Mouse (Mus musculus) gastrocnemius, adult 18-20 months (tissue): ENCODE data around the gene Gm10563. TPM values are rescaled to one million over a fixed set of nuclear protein-coding genes. Genes with fewer than 3 reads are reported as not detected.

ENCODE experiments used
- DNase-seq: peaks from one replicate; pipeline ENCODE4 v3.0.0; 2021; ENCODE audit warnings: low spot score
- total RNA-seq, 2 experiments: library from RNA; stranded (reverse); gene quantifications; 2 replicates each; pipeline ENCODE4 v1.2.3; 2021

Gene Gm10563
- total RNA-seq, 2 experiments from 2014 or later, result not detected

DNA sequence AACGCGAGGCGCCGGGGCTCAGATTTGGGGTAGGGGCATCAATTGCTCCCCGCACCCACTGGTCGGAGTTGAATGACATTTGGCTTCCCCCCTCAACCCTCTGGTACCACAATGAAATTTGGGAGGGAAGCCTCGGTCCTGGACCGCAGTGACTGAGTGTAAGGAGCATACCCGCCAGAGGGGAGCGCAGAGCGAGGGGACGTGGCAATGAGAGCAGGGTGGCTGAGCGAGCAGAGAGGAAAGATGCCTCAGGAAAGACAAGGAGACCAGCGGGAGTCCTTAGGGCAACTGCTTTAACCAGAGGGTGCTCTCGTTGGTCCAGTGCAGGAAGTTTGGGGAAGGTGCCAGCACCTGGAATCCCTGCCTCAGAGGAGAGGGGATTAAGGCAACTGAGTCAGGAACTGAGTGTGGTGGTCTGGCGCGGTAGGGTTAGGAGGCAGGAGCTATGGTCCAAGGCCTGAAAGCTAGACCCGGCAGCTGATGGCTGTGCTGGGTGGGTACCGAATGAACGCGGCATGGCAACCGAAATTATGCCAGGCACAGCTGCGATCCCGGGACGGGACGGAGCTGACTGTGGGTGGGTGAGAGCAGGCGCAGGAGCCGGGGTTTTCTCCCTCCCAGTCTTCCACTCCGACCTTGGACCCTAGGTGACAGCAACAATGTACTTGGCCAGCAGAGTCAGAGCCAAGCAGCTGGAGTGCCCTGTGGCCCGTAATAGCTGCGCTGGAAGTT lies 8.4 kb upstream of the Gm10563 start:
- no peak for DNase-seq

DNA sequence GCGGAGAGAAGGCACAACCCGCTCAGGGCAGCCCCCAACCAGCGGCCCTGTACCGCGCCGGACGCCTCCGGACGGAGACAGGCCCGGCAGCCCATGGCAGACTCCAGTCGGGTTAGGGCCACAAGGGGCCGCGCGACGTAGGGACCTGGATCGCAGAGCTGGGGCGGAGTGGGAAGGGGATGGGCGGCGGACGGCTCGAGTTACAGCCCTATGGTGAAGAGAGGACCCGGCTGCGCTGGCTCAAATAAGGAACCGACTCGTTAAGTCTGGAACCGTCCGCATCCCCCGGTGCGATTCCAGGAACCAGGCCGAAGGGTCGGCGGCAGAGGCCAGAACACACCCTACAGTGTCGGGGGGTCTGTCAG lies 7.9 kb upstream of the Gm10563 start, which contains the start of gene Mmp23:
Mmp23 (minus strand) TSS at position 299 of the 365 bp plus-strand sequence.
- peak; percentile 36 for DNase-seq

DNA sequence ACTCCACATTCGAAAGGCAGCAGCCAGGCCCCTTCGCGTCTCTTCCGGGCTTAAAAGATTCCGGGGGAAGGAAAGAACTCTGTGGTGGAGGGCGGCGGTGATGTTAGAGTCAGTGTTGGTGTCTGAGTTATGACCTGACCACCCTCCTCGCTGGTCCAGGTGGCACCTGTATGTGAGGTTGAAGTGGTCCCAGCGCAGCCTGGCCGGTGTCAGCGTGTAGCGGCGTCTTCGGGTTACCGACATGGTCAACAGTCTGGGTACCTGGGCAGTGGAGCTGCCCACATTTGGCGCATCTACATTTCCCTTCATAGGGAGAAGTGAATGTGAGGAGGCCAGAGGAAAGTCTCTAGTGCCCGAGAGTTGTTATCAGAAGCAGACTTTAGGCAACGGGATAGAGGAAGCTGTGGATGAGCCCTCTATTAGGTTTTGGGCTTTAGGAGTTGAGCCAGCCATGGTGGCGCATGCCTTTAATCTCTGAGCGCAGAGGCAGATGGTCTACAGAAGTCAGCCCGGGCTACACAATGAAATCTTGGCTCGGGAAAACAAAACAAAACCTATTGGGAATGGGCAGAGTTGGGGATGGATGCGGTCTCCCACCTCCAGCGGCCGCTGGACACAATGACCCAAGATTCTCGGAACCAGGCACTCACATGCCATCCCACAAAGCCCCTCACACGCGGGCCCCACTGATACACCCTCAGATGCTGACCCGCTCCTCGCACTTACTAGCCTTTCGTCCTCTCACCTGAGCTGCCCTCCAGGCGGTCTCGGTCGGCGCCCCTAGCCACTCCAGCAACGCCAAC lies 7.3 kb upstream of the Gm10563 start:
- no peak for DNase-seq

DNA sequence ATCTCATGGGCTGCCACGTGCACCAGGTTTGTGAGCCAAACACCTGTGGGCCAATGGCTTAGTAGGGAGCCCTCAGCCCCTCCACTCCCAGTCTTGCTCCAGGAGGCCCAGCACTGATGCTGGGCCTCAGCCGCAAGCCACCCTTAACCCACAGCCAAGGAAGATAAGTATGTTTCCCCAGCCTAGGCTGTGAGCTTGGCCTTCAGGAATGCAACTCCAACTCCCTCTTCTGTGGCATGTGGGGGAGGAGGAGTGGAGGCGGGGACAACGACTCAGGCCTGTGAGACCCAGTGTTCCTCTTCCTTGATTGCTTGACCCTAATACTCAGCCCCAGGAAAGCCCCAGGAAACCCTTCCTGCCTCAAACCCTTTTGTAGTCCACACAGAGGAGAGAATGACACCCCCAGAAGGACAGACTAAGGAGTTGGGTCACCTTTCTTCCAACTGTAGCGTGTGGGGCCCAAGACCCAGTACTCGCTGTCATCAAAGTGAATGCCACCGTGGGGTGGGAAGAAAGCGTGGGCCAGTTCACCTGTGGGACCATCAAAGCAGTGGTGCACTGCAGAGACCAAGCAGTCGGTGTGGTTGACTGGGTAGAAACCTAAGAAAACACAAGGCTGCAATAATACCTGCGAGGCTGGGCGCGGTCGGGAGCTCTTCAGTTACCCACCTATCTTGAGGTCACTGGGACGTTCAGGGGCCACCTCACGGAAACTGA lies 6.5 kb upstream of the Gm10563 start:
- DNase-seq, result no peak

DNA sequence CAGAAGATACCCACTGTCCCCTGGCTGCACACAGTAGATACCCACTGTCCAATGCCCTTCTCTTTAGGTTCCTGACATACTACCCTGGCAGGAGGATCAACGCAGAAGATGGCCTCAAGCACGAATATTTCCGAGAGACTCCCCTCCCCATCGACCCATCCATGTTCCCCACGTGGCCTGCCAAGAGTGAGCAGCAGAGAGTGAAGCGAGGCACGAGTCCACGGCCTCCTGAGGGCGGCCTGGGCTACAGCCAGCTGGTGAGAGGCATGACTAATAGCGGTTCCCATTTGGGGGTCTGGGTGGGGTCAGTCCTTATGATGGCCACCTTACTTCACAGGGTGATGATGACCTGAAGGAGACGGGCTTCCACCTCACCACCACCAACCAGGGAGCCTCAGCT lies 4.1 kb upstream of the Gm10563 start:
- no peak for DNase-seq

DNA sequence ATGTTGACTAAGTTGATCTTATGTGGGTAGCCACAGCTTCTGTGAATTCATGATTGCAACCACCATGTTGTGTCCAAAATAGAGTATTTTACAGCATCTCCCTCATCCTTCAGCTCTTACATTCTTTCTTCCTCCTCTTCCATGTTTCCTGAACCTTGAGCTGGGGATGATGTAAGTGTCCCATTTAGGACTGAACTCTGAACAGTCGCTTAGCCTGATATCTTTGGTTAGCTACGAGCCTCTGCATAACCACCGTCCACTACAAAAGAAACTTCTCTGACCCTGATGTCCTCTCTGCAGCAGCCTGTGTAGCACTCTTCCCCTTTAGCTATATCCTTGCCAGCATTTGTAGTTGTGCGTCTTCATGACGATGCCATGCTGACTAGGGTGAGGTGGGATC lies 513 bp upstream of the Gm10563 start:
- DNase-seq, result no peak

DNA sequence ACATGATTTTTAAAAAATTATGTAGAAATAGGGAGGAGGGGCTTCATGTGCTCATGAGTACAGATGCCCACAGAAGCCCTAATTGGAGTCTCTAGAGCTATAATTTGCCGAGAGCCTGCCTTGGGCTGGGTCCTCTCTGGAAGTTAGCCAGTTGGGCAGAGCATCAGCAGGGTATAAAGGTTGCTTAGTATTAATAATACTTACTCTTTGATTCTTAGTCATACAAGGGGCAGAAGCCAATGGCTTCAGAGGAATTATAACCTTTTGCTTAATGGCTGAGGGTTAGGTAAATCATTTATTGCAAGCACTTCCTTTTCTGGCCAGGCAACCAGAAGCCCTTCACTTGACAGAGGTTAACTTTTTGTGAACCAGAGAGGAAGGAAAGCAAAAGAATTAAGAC lies 1.7 kb downstream of the Gm10563 start:
- no peak for DNase-seq

DNA sequence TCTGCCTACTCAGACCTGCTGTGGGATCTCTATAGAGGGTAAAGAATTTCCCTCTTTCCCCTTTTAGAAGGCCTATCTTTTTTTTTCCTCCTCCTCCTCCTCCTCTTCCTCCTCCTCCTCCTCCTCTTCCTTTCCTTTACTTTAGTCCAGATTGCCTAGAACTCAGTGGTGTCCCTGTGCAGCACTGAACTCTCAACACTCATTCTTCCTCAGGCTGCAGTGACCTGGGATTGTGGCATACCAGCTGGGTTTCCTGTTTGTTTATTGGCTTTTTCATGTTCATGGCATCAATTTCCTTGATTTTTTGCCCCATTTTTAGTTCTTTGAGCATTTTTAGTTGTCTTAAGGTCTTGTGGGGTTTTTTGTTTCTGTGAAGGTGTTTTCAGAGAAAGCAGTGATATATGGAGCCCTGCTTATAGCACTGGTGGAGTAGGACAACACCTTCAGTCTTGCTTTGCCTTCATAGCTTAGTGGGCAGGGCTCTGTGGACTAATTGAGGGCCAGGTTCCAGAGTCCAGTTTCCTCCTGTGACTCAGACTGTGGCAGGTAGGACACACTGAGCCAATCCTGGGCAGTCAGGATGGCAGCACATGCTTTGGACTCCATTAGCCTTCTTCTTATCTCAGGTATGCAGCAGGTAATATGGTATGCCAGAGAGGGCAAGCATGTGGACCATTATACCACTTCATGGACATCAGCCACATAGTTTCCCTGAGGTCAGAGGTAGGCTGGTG lies 9.3 kb downstream of the Gm10563 start:
- DNase-seq, result no peak

DNA sequence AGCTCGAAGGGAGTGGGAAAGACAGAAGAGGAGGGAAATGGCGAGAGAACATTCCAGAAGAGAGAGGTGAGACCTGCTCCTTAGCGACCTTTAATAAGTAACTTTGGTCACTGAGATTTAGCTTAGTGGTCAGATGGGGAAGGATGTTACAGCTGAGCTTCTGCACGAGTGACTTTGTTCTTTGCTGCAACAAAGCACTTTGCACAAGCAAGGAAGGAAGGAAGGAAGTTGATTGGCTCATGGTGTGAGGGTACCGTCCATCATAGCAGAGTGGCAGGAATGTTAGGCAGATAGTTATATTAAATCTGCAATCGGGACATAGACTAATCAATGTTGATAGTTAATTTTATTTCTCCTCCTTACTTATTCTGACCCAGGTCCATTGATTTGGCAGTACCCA lies 14.9 kb downstream of the Gm10563 start:
- DNase-seq, result no peak

DNA sequence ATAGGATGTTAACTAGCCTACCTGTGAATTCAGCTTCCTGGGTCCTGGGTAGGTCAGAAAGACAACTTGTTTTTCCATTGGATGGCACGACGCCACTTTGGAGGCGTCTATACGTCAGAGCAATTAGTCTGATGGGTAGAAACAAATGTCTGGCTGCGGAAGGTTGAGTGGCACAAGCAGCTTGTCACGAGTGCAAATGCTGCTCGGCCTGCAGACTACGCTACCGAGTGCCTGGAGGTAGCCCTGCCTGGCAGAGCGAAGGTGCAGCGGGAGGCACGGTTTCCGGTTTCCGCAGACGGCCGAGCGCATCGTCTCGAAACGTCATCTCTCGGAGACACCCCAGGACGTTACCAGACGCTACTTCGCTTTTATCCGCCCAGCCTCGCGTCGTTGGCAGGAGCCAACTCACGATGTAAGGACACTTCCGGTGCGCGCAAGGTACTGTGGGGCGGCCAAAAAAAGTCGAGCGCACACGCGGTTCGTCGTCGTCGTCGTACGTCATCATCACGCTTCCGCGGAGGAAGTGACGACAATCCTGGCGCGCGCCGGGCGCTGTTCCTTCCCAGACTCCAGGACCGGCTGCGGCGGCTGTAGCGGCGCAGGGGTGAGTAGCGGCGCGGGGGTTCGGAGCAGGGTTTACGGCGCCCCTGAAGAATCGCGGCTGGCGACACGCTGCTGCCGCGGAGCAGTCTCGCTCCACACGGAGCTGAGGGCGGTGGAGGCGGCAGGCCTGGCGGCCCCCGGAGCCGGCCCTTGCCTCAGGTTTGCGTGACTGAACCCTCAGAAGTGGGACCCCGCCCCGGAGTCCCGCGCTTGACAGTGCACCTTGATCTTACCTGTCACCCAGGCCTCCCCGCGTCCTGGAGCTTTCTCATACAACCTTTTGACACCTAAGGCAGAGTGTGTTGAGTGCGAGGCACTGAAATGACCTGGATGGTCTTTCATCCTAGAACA lies 20.6 kb downstream of the Gm10563 start, which contains the start of gene Cdk11b:
Cdk11b (plus strand) TSS at position 517 of the 954 bp plus-strand sequence.
- peak; percentile 97 for DNase-seq

DNA sequence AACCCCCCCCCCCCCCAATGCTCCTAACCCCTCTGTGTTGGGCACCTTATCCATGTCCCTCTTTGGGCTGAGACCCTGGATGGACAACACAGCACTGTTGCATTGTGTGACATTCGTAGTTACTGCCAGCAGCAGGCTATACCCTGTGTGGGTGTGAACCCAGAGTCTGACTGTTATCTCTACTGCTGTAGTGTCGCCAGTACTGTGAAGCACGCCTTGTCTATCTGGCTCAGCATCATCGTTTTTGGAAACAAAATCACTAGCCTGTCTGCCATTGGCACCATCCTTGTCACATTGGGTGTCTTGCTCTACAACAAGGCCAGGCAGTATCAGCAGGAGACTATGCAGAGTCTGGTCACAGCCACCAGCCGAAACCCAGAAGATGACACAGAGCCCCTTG lies 26.9 kb downstream of the Gm10563 start:
- DNase-seq, result no peak

DNA sequence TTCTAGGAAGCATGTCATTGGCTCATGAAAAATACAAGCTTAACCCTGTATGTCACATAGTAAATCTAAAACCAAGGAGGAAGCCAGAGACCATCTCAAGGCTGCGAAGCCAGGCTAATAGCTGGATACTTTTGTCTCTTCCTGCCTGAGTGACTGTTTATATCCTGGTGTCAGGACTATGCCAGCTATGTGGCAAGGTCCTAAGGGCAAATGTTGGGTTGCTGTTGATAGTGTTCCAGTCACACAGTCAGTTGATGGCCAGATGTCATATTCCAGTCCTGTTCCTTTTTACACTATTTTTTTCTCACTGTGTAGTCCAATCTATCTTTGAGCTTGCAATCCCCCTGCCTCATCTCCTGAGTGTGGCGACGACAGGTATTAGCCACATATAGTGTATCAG lies 31.9 kb downstream of the Gm10563 start:
- DNase-seq, result no peak

DNA sequence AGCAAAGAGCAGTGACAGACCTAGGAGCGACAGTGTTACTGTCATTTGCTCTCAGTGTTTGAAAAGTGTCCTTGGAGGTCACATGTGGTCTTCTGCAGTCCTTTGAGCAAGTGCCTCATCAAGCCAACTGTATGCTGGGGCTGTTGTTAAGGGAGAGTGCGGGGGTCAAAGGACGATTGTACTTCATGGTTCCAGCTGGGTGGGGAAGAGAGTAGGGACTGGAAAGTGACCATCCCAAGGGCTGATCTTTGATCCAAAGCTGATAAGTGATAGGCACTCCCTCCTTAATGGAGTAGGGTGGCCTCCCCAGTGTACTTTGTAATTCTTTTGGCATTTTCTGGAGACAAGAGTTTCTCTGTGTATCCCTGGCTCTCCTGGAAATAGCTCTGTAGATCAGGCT lies 33.3 kb downstream of the Gm10563 start:
- no peak for DNase-seq

DNA sequence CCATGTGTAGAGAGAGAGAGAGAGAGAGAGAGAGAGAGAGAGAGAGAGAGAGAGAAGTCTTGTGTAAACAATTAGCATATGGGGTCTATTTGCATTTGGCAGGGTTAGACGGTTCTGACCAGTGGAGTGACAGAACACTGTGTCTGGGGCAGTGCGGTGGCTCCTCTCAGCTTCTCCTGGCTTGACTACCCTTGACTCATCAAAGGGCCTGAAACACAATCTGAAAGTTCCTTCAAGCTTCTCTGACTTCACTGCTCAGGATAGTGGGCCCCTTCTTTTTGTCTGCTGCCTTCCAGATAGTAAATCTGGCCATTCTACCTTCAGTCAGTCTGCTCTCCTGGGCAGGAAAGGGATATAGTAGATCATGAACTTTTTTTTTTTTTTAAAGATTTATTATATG lies 38.4 kb downstream of the Gm10563 start:
- no peak for DNase-seq

DNA sequence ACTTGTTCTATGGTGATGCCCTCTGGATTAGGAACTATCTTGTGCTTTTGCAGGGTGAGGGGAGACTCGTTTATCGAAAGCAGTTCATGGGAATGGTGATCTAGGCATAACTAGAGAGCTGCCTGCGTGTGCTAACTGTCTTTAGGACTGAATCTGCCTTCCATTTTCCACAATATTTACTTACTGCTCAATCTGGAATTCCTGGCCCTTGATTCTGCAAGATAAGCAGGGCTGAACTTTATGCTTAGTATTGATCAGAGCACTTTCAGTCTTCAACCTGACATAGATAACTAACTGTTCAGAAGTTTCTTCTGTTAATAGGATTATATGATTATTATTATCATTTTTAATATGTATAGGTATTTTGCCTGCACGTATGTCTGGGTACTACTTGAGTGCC lies 40.1 kb downstream of the Gm10563 start:
- no peak for DNase-seq

DNA sequence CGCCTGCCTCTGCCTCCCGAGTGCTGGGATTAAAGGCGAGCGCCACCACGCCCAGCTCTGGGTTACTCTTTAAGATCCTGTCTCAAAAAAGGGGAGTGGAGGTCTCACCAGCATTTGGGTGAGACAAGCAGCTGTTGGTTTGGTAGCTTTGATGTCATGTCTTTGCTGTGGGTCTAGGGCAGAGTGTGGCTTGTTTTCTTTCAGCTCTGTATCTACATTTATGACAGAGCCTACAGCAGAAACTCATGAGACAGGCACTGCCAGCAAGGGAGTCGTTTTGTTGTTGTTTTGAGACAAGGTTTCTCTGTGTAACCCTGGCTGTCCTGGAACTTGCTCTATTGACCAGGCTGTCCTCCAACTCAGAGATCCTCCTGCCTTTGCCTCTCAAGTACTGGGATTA lies 41.4 kb downstream of the Gm10563 start:
- DNase-seq, result no peak

DNA sequence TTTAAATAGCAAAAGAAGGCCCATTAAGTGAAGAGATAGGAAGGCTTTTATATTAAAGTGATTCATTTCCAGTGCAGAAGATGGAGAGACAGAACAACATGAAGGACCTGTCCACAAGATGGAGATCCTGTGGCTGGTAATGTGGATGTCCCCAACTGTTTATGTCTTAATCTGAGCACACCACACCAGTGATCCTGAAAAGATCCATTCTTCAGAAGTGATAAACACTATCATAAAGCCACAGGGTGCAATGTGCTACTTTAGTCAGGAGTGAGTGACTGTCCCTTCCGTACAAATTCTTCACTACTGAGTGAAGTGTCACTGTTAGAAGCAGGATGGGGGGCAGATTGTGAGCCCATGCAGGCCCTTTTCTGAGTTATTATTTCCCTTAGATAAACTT lies 42.5 kb downstream of the Gm10563 start:
- no peak for DNase-seq

DNA sequence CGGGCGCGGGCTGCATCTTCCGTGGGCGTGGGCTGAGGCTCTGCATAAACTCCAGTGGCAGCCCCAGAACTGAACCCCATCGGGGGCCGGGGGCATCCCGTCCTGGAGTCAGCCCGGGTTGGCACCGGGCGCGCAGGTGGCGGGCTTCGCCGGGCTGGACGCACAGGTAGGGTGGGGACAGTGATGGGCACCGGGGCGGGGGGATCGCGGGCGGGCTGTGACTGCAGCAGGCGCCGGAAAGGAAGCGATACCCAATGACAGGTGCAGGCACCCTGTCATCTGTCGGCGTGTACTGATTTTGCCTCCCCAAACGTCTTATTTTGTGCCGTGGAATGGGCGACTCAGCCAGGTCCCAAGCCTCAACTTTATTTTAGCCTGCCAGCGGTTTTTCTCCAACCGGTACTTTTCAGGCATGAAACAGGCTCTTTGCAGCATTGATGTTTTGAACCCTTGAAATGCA lies 43.2 kb downstream of the Gm10563 start:
- no peak for DNase-seq

DNA sequence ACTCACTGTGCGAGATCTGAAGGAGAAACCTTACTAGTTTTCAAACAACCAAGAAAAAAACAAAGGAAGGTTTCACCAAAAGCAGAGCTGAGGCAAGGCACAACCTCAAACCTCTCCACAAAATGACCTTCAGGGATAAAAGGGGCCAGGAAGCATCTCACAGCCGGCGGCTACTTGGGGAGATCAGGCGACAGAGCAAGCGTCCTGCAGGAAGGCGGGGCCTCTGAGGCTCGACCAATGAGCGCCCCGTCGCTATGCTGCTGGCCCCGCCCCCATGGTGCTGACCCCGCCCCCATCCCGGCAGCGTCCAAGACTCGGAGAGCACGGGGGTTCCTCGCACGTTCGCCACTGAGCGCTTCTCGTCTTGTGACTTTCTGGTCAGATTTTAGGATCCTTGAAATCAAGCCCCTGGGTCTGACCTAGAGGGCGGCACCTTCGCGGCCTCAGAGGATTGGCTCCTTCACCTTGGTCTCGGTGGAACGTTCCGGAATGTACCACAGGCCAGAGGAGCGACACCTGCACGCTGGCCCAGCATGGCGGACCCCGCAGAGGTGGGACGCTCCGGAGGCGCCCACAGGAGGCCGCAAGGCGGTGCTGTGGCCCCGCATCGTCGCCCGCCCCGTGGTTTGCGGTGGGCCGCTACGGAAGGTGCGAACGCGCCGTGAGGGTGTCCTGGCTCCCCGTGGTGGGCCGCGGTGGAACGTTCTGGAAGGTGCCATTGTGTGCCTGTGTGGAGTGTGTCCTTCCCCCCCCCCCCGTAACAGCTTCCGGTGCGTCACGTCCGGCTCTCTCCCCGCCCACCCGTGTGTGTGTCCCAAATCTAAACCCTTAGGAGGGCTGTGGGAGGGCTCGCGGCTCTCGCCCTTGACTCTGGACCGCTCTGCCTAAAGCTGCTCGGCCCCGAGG lies 43.9 kb downstream of the Gm10563 start, which contains the start of gene Slc35e2:
Slc35e2 (plus strand) TSS at position 326 of the 906 bp plus-strand sequence.
- peak; percentile 88 for DNase-seq
